Mouse (Mus musculus): Measurements from ENCODE around the gene Tmco5b.

The Tmco5b gene

DNA sequence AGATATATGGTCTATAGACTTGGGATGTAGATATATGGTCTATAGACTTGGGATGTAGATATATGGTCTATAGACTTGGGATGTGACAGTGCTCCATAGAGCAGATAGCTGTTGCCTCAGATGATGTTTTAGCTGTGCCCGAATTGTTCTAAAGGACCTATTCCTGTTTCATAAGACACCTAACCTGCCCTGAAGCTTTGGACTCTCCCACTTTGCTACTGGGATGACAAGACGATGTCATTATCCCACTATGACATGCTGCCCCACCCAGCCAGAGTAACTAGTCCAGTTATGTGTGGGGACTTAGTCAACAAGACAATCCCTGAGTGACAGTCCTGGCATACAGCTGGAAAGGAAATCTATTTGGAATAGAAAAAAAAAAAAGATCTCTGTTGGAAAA, at the start of gene Tmco5b:
Gene Tmco5b, plus strand, starts transcription at position 301 of the 400 bp plus-strand sequence.
- no peak for DNase-seq (ENCODE audit: low spot score)

DNA sequence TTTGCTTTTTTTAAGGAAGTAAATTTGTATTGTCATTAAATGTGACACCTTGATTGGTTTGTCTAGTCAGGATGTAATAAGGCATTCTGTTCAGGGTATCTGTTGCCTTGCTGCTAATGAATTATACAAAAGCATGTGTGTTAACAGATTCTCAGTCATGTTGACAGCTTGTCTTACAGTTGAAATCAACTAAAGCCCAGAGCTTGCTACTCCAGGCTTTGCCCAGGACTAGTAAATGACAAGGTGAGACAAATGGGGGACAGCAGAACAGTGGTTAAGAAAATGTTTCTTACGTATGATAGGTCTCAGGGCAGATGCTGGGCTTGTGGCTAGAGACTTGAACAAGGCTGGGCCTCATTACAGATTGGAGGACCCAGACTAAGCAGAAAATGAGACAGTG, 48.5 kb upstream of the Tmco5b start:
- no peak for DNase-seq (ENCODE audit: low spot score)

DNA sequence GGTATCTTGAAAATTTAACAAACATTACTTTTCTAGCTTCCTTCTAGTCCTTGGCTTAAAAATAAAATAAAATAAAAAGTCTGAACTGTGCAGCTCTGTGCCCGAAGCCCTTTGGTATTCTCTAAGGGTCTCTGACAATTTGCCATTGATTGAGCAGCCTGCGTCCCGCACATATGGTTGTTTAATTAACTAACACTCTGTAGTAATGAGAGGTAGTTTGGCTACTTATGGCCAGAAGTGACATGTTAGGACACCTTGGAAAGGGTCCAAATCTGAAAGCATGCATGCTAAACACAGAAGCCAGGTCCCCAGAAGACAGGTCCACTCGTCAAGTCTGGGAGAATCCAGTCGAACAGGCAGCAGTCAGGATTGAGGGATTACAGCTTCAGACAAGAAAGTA, 46.7 kb upstream of the Tmco5b start:
- DNase-seq (ENCODE audit: low spot score) = no peak

DNA sequence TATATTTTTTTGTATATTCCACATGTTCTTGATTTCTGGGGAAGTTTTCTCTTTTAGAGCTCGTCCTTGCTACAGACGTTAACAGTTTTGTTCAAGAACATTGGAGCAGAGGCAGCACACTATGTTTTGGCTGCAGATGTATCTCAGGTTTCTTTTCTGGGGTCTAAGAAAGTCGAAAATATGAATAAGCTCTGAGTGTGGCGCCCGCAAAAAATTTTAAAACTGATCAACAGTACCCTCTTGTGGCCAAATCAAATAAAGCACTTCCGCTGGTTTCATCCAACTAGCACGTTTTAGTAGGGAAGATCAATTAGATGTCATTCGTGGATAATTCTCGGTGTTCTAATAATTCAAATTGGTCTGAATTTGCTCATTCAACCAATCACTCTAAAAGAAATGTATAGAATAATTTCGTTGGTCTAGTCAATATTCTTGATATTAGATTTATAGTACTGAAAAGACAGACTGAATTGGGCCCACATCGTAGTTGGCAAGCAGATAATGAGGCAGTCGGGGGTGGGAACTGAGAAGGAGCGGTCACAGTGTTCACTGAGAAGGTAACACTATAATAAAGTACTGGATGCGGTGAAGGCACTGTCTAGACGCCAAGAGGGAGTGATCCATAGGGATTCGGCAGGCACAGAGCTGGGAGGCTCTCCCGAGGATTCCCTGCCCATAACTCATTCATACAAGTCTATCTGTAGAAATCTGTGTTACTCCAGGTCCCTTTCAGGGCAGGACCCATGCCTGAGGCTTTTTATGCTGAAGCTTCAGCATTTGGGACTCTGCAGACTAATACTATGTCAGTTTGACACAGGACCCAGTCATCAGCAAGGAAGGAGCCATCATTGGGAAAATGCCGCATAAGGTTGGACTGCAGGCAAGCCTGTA, 17.1 kb downstream of the Tmco5b start:
- DNase-seq (ENCODE audit: low spot score) = no peak

DNA sequence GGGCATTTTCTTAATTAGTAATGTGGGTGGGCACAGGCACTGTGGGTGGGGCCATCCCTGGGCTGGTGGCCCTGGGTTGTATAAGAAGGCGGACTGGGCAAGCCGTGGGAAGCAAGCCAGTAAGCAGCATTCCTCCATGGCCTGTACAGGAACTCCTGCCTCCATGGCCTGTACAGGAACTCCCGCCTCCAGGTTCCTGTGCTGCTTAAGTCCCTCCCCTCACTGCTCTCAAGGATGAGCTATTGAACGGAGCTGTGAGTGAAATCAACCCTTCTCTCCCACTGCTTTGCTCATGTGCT, 17.7 kb downstream of the Tmco5b start:
- no peak for DNase-seq (ENCODE audit: low spot score)

DNA sequence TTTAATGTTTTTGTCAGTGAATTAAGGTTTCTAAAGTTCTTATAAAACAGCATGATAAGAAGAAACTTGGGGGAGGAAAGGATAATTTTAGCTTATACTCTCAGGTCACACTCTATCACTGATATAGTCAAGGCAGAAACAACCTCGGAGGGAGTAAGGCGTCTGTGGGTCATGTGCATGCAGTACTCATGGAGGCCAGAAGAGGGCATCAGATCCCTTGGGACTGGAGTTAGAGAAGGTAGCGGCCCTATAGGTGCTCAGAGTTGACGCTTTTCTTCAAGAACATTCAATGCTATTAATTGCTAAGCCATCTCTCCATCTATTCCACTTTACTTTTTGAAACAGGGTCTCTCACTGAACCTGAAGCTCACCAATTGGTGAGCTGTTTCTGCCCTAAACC, 19.8 kb downstream of the Tmco5b start:
- DNase-seq (ENCODE audit: low spot score) = peak; percentile 51

DNA sequence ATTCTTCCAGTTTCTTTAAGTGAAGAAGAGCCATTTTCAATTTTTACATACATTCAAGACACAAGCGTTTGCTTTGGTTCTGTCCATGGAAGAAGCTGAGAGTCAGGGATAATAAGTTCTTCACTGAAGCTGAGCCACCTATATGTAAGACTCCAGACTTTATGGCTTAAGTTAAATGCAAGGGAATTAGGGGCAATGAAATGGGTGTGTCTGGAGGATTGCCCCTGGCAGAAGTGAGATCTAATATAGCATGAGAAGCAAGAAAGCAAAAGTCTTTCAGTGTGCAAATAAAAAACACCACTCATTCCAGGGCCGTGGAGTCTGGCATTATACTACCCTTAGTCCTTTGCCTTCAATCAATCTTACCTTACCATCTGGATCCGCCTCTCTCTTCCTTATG, 25.7 kb downstream of the Tmco5b start:
- DNase-seq (ENCODE audit: low spot score) = no peak

DNA sequence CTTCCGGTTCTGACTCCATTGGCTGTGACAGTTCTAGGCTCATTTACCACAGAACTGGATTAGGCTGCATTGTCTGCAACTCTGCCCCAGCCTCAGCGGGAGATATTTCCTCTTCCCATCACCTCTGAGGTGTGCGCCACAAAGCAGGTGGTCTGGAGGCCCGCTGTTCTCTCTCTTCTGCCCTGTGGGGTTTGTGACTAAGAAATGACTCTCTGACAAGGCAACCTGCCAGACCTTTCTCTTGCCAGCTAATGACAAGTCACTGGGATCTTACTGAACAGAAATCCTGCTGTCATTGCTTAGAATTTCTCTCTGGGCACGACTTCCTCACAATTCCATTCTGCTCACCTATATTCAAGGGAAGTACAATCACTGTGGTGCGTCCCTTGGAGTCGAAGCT, 37.5 kb downstream of the Tmco5b start:
- DNase-seq (ENCODE audit: low spot score) = no peak

DNA sequence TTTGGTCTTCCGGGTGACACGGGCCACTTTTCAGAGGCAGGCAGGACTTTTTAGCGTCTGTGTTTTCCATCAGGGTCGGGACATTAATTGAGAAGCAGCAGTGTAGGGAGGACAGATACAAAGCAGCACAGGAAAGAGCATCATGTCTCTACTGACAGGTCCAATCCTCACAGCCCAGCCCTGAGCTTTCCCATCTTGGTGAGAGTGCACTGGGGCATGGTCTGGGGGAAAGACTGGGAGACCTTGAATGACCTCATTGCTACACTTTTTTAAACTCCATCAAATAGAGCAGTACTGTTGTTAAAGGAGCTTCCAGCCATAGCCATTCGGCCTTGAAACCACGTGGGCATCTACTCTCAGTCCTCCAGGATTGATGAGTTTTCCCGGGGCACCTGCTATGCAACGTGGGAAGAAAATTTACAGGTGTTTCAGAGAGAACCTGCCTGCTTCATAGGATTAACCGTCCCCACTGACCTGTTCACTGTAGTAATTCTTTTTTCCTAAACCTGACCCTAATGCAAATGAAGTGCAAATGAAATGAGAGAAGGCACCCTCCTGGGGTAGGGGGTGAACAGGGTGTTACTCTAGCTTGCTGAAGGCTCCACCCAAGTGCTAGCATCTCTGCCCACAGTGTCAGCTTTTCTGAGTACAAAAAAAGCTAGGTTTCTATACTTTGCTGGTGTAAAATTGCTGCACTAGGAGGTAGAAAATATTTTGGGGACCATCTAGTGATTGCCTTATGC, 48.4 kb downstream of the Tmco5b start:
- DNase-seq (ENCODE audit: low spot score) = no peak

DNA sequence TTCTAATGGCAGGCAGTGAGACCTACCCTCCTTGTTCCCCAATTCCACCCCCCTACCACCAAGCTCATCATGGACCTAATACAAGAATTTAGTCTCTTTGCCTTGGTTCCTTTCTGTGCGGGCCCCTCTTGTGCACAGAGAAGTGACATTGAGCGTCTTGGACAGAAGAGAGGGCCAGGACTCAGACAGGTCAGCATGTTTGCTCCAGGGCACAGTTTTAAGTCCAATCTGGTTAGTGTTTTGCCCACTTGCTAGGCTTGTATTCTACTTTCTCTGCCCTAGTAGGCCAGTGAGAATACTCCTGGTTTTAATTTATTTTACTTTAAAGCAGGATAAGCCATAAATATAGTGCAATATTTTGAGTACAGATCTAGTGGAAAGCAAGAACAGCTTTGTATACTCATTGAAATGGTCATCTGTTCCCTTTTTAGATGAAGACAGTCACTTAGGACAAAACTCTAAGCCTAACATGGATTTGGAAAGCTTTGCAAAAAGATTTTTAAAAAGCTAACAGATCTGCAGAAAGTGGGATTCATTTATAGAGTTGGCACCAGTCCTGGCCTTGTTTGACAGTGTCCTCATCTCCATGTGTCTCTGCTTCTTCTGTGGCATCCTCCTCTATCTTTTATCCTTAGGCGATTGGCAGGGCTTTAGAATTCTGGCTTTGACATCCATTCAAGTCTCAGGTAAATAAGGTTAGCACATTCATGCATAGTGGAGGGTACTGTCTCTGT, 50.2 kb downstream of the Tmco5b start:
- no peak for DNase-seq (ENCODE audit: low spot score)

DNA sequence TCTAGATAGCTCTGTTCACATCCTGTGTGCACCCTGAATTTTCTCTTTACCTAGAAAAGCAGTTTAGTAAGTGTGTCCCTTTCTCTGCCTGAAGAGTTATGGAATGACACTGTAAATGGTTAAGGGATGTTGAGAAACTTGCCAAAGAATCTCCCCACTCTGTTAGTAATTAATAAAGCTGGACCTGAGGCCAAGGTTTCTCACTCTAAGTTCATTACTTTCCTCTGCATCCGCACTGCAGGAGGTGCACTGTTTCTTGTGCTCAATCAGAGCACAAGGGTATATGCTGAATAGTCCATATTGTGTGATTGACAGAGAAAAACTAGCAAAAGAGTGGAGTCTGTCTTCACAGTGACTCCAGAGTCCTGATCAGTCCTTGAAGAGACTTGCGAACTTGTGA, 59.0 kb downstream of the Tmco5b start:
- DNase-seq (ENCODE audit: low spot score) = no peak
